Mouse (Mus musculus) layer of hippocampus, adult 2 months (tissue): ENCODE results near the gene Stat5b. TPM values are rescaled to one million over a fixed set of nuclear protein-coding genes. Genes with fewer than 3 reads are reported as not detected.

Source experiments
- DNase-seq, 2 experiments: peaks; one replicate each; pipeline ENCODE4 v3.0.0; 2022; ENCODE audit warnings: low spot score in 2 of 2
- H3K27ac ChIP-seq: fragments of 200-600 bp; 2 replicates; pipeline ENCODE4 v1.8.1; 2022
- H3K4me3 ChIP-seq: fragments of 200-600 bp; 2 replicates; pipeline ENCODE4 v1.8.1; 2022; ENCODE audit warnings: mild to moderate bottlenecking
- CTCF ChIP-seq: fragments of 200-600 bp; conservative IDR thresholded peaks from 2 replicates; pipeline ENCODE4 v1.8.1; 2022; ENCODE audit warnings: antibody characterized with exemption, mild to moderate bottlenecking, moderate library complexity
- total RNA-seq, 2 experiments: library from RNA; stranded (reverse); gene quantifications; 2 replicates each; pipeline ENCODE4 v1.2.3; 2021

The Stat5b gene
- total RNA-seq, 2 experiments from 2014 or later: 11.6 to 13.8 TPM

- Histone ChIP-seq H3K4me3 (no peak overlapping the region), H3K27ac (no peak overlapping the region)
- DNase-seq: no peak
- no peak for TF ChIP-seq CTCF
Measured at GRCm38 (mm10) chr11:100757566-100757965, 93.0 kb downstream of the Stat5b start.

GRCm38 (mm10) chr11:100756476-100756875 is 94.0 kb downstream of the Stat5b start:
- DNase-seq: no peak
- Histone ChIP-seq H3K27ac (no peak overlapping the region), H3K4me3 (no peak overlapping the region)
- no peak for TF ChIP-seq CTCF

GRCm38 (mm10) chr11:100754693-100755057 is 95.8 kb downstream of the Stat5b start:
- peak overlapping the region; percentile 75 for H3K27ac ChIP-seq

GRCm38 (mm10) chr11:100754021-100754692 is 96.4 kb downstream of the Stat5b start:
- H3K4me3 ChIP-seq: no peak overlapping the region
- no peak for TF ChIP-seq CTCF
- H3K27ac ChIP-seq: peak overlapping the region; percentile 75
- no peak for DNase-seq

More at GRCm38 (mm10) chr11:100754693-100755057, 95.8 kb downstream of the Stat5b start:
- H3K4me3 ChIP-seq: no peak overlapping the region
- DNase-seq: no peak
- TF ChIP-seq CTCF: no peak

GRCm38 (mm10) chr11:100752294-100752693 is 98.2 kb downstream of the Stat5b start:
- no peak for DNase-seq
- Histone ChIP-seq H3K4me3 (no peak overlapping the region), H3K27ac (no peak overlapping the region)
- TF ChIP-seq CTCF: no peak

- peak in 1 of 2 experiments; percentile 41 for DNase-seq
- no peak for TF ChIP-seq CTCF
- no peak overlapping the region for H3K27ac ChIP-seq
- H3K4me3 ChIP-seq: no peak overlapping the region
Measured at GRCm38 (mm10) chr11:100750127-100750526, 100.4 kb downstream of the Stat5b start.

- no peak overlapping the region for H3K4me3 ChIP-seq
- TF ChIP-seq CTCF: no peak
- H3K27ac ChIP-seq: no peak overlapping the region
- DNase-seq: no peak
Measured at GRCm38 (mm10) chr11:100749469-100749868, 101.1 kb downstream of the Stat5b start.

GRCm38 (mm10) chr11:100748620-100749019 is 101.9 kb downstream of the Stat5b start:
- Histone ChIP-seq H3K27ac (no peak overlapping the region), H3K4me3 (no peak overlapping the region)
- TF ChIP-seq CTCF: no peak
- peak in 1 of 2 experiments; percentile 23 for DNase-seq

- no peak overlapping the region for H3K27ac ChIP-seq
- H3K4me3 ChIP-seq: no peak overlapping the region
- no peak for TF ChIP-seq CTCF
Measured at GRCm38 (mm10) chr11:100747114-100747513, 103.4 kb downstream of the Stat5b start.

GRCm38 (mm10) chr11:100746546-100746945 is 104.0 kb downstream of the Stat5b start:
- no peak overlapping the region for H3K27ac ChIP-seq
- TF ChIP-seq CTCF: no peak
- H3K4me3 ChIP-seq: no peak overlapping the region
- DNase-seq: no peak

More at GRCm38 (mm10) chr11:100747114-100747513, 103.4 kb downstream of the Stat5b start:
- no peak for DNase-seq

GRCm38 (mm10) chr11:100745085-100745484 is 105.4 kb downstream of the Stat5b start:
- Histone ChIP-seq H3K4me3 (no peak overlapping the region), H3K27ac (no peak overlapping the region)
- DNase-seq: peak in 1 of 2 experiments; percentile 57
- peak; percentile 81 for TF ChIP-seq CTCF

- TF ChIP-seq CTCF: no peak
- Histone ChIP-seq H3K27ac (no peak overlapping the region), H3K4me3 (no peak overlapping the region)
- no peak for DNase-seq
Measured at GRCm38 (mm10) chr11:100741348-100741747, 109.2 kb downstream of the Stat5b start.

- TF ChIP-seq CTCF: no peak
- Histone ChIP-seq H3K27ac (peak overlapping the region; percentile 88), H3K4me3 (peak overlapping the region; percentile 97)
- DNase-seq: no peak
Measured at GRCm38 (mm10) chr11:100738749-100739148, 111.8 kb downstream of the Stat5b start.

- peak; percentile 41; the same call in 1 of the 2 replicates for TF ChIP-seq CTCF
- Histone ChIP-seq H3K4me3 (peak within 1 kb of the TSS; percentile 97), H3K27ac (peak within 1 kb of the TSS; percentile 96)
- DNase-seq: peak; percentile 99 to 100
Measured at GRCm38 (mm10) chr11:100738066-100738604, 112.4 kb downstream of the Stat5b start, which contains the start of gene Rab5c. Gene Rab5c, minus strand, starts transcription at chr11:100738215.
